Mouse (Mus musculus): ENCODE results near the gene Mpv17l2.

Mpv17l2 gene

DNA sequence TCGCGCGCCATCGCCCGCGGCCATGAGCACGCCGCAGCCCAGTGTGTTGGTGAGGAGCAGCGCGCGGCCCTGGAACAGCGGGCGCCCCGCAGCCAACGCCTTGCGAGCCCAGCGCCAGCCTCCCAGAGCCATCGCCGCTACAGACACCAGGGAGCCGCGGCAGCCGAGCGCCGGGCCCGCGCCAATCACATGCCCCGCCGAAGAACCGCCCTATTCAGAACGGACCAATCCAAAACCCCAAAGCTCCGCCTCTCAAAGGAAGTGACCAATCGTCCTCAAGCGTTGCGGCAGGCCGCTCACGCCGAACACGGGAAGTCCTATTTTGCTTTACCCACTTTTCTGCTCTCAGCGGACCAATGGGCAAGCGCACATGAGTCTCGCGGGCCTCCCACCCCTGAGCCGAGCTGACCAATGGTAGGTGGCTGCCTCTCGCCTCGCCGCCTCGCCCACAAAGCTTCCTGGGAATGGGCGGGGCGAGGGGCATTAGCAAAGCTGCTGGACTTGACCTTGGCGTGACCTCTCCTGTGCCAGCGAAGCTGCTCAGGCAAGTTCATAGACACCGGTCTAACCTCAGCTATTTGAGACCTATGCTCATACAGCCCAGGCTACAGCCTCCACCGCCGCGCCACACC, at the start of gene Mpv17l2:
Gene Mpv17l2, minus strand, starts transcription at position 172 of the 632 bp plus-strand sequence.
- DNase-seq, result peak; percentile 91

DNA sequence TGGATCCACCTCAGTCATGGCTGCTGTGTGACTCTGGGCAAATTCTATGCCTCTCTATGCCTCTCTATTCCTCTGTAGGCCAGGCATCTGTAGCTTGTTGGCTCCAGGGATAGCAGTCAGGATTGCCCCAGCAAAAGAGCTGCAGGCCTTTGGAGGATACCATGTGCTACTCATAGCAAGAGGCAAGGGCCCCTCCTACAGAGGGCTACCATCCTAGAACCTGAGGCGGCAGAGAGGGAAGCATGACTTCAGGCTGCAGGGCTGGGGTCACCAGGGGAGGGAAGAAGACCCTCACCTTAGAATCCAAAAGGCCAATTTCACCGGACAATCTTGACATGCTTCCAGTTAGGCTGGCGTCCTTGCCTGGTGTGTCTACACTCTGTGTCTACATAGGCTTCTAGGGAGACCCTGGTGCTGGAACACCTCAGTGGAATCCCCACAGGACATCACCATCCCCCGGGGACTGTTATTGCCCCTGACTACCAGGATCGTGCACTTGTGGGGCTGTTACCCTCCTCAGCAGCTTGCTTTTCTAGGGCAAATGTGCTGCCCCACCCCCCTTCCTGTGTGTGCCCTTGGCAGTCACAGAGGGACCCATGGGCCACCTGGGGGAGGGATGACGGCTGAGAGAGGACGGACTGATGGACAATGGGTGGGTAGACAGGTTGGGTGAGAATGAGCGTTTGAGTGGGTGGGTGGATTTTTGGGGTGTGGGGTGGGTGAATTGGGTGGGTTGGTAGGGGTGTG, 48.4 kb upstream of the Mpv17l2 start:
- DNase-seq, result peak; percentile 85

GRCm38 (mm10) chr8:70808239-70808638, 47.5 kb upstream of the Mpv17l2 start, which contains the start of gene Il12rb1:
Gene Il12rb1 (plus strand): TSS chr8:70808449.
- peak; percentile 61 for DNase-seq

DNA sequence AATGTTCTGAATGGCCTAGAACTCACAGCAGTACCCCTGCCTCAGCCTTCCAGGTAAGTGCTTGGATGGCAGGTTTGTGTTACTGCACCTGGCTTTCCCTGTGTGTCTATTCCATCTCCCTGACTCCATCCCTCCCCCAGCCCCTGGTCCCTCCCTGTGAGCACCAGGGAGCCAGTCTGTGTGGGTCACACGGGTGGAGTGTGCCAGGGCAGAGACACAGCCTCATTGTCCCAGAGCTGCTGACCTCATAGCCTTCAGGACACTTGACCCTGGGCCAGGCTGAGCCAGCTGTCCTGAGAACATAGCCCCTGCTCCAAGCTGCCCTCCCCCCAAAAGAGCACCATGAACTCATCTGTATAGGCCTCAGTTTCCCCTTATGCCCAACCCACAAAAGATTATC, 46.6 kb upstream of the Mpv17l2 start:
- DNase-seq, result no peak

GRCm38 (mm10) chr8:70806541-70806940, 45.8 kb upstream of the Mpv17l2 start:
- DNase-seq, result peak; percentile 80

DNA sequence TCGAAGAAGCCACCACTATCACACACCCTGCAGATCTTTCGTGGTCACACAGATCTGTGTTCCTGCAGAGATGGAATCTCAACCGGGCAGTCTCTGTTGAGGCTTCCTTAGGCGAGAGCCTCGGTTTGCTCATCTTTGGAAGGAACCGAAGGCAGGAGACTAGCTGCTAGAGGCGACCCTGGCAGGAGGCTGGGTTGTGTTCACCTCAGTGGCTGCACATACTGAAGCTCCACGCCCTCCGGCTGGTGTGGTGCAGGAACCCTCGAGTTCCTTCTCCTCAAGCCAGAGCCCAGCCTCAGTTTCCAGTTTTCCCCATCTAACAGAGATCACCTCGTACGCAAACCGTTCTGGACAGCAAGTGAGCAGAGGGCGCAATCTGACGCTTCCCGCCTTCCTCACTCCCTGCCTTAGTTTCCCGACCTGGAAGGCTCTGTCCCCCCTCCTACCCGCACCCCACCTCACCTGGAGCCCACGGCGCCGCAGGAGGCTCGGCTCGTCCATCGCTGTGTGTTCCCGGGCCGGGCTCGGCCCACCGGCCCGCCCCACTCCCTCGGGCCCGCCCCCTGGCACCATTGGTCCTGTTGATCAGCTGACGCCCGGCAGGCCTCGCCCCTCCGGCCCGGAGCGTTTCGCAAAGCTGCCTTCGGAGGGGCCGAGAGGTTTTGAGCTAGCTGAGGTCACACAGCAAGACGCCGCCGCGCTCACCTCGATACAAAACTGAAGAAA, 43.9 kb upstream of the Mpv17l2 start, which contains the start of gene Mast3:
Gene Mast3, minus strand, starts transcription at position 574 of the 726 bp plus-strand sequence.
- DNase-seq, result peak; percentile 88

DNA sequence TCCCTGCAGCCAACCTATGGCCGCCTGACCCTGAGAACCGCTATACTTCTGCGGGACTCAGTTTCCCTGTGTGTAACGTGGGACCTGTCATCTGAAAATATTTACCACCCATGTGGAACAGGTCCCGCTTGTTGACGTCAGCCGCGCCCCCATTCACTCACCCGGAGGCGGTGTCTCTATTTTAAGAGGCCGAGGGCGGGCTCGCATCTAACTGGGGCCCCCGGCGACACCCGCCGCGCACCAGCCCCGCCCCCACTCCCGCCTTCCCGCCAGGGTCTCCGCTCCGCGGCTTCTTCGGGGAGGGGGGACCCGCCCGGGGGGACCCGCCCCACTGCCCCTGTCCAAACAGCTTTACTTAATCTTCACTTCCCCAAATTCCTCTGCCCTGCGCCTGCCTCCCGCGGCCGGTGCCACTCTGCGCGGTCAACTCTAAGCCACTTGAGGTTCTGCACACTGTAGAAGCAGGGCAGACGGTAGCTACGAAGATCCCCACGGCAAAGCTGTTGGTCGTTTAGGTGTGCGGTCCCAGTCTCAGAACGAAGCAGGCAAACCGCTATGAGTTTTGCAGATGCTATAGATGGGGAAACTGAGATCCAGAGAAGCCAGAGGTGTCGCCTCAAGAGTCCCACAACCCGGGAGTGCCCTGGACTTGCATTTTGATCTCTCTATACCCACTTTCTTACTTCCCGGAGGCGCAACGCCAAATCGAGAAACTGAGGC, 43.2 kb upstream of the Mpv17l2 start:
- peak; percentile 93 for DNase-seq

DNA sequence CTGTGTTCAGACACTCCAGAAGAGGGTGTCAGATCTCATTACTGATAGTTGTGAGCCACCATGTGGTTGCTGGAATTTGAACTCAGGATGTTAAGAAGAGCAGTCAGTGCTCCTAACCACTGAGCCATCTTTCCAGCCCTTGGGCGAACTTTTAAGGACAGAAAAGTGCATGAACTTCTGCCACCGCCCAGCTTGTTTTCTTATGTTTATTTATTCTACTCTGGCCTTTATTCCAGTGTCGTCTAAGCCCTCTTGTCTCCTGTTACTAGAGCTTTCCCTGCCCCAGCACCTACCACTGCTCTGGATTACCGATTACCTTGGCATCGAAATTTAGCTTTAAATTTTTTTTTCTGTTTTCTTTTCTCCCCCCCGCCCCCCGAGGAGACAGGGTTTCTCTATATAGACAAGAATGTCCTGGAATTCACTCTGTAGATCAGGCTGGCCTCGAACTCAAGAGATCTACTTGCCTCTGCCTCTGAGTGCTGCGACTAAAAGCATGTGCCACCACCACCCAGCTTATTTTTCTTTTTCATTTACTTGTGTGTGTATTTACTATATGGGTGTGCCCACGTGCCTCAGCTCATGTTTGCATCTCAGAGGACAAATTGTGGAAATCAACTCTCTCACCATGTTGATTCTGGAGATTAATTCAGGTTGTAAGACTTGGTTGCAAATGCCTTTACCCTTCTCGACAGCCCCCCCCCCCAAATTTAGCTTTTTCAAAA, 42.2 kb upstream of the Mpv17l2 start:
- no peak for DNase-seq

GRCm38 (mm10) chr8:70801830-70802229, 41.1 kb upstream of the Mpv17l2 start:
- no peak for DNase-seq

- DNase-seq, result peak; percentile 77
Observed at GRCm38 (mm10) chr8:70801156-70801555, 40.4 kb upstream of the Mpv17l2 start.

DNA sequence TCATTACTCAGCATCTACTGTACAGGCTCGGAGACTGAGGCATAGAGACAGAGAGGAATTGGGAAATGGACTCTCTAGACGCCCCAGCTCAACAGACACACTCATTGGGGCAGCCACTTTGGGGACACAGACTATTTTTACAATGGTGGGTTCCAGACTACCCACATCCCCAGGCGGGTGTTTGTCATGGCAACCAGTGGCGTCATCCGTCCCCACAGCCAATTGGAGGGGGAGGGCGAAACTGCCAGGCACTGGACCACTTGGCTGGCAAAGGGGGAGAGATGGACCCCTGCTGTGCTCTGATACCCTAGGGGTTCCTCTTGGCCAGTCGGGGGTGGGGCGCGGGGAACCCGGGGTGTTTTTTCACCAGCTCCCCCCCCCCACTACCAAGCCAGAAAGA, 39.9 kb upstream of the Mpv17l2 start:
- DNase-seq, result peak; percentile 55

- no peak for DNase-seq
Observed at GRCm38 (mm10) chr8:70798281-70798680, 37.5 kb upstream of the Mpv17l2 start.

DNA sequence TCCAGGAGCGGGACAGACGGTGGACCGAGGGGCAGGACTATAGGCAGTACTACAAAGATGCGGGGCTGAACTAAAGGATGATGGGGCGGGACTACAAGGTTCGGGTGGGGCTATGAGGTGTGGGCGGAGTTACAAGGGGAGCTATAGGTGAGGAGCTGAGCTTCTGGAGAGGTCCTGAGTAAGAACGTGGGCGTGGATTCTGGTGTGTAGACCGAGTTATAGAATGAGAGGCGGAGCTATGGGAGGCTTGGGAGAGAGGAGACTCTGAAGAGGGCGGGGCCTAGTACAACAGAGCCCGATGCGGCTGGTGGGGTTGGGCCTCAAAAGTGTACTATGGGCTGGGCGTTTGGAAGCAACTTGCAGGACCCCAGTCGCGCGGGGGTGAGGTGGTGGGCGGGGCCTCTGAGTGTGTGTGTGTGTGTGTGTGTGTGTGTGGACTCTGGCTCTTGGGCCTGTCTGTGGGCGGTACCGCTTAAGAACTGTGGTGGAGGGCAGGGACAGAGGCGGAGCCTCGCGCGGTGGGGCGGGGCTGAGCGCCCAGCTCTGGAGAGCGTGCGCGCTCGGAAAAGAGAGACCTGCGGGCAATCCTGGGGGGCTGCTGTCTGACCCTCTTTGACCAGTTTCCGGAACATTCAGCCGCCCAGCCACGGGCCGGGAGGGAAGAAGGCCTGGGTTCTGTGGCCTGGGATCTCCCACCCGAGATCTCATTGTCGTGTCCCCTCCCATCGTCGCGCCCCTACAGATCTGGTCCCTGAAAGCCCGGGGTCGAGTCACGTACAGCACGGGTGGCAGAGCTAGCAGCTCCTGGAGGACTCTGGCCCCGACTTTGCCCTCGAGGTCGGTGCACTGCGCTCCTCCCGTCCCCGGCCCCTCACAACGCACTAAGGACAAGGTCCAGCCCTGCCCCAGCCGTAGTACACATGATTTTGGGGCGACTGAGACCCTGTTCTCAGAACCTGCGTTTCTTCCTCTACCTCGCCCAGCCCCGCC, 36.6 kb upstream of the Mpv17l2 start:
- DNase-seq, result peak; percentile 89

GRCm38 (mm10) chr8:70796403-70797080, 35.8 kb upstream of the Mpv17l2 start:
- DNase-seq, result no peak

DNA sequence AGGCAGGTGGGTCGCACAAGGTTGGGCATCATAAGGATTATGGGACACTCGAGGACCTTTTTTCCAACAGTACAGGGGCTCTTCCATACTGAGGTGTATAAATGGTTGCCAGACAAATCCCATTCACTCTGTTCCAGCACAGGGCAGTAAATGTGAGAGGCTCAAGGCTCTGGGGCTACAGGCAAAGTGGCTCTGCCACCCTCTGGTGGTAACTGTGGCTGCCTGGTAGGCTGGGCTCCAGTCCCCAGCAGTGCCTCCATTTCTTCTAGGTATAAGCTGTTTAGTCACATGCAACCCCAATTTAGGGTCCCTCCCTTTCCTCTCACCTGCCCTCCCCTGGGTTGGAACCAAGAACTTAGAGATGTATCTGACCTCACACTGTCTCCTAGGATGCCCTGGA, 34.6 kb upstream of the Mpv17l2 start:
- no peak for DNase-seq

GRCm38 (mm10) chr8:70794215-70794614, 33.5 kb upstream of the Mpv17l2 start:
- DNase-seq, result no peak

DNA sequence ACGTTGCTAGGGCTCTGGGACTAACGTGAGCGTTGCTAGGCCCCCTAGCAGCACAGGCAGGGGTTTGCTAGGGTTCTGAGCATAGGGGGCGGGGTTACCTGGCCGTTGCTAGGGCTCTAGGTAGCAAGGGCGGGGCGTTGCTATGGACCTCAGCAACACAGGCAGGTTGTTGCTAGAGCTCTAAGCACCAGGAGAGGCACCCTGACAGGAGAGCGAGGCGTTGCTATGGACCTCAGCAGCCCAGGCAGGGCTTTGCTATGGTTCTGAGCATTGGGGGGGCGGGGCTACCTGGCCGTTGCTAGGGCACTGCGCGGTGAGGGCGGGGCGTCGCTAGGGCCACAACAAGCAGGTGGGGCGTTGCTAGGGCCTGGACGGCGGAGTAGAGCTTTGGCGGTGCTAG, 32.0 kb upstream of the Mpv17l2 start:
- DNase-seq, result peak; percentile 82

GRCm38 (mm10) chr8:70791975-70792691, 31.4 kb upstream of the Mpv17l2 start:
- peak; percentile 100 for DNase-seq

- peak; percentile 82 for DNase-seq
Observed at GRCm38 (mm10) chr8:70791294-70791701, 30.6 kb upstream of the Mpv17l2 start.

DNA sequence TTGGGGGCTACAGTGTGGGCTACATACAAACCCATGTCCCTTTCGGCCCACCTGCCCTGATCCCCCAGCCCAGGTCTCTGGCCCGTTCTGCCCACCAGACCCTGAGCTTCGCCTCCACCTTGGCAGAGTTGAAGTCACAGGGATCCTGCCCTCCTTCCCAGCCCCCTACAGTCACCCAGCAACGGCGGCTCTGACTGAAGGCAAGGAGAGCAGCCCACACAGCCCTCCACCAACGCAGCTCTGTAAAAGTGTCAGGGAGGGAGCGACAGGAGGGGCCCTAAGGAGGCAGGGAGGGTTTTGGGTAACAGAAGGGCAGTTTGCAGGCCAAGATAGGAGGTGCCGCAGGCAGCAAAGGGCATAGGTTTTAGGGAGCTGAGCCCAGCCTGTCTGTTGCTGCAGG, 30.1 kb upstream of the Mpv17l2 start:
- peak; percentile 55 for DNase-seq

Data from thymus, postnatal 4 days (tissue).